Mouse (Mus musculus) brain, embryonic 14.5 days (tissue): Measurements from ENCODE around the gene Lztr1.

Experiments
- CTCF ChIP-seq: fragments of 200-500 bp; IDR thresholded peaks from 2 replicates; pipeline ENCODE4 v1.5.1; 2012; ENCODE audit warnings: inconsistent platforms, mild to moderate bottlenecking, moderate library complexity, borderline replicate concordance; ENCODE audit not compliant: insufficient read depth, insufficient read length; ENCODE audit errors: extremely low read depth
- POLR2A ChIP-seq: fragments of 200-500 bp; IDR thresholded peaks from 2 replicates; pipeline ENCODE4 v1.6.1; 2012; ENCODE audit warnings: mild to moderate bottlenecking, inconsistent platforms, borderline replicate concordance; ENCODE audit not compliant: poor library complexity, insufficient read depth, insufficient read length, severe bottlenecking; ENCODE audit errors: extremely low read depth

DNA sequence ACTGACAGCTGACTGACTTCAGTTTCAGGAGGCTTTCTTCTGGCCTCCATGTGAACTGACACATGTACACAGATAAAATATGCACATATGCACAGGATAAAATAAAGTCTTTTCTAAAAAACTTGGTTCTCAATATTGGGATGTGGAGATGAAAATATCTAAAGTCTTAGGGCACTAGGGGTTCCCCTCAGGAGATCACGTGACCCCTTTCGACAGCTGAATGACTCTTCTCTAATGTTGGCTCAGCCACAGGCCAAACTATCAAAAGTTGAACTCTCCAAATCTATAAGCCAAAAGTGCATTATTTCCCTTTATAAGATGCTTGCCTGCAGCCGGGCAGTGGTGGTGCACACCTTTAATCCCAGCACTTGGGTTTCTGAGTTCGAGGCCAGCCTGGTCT lies 47.7 kb downstream of the Lztr1 start:
- TF ChIP-seq POLR2A (no peak), CTCF (no peak)
